Mouse (Mus musculus) lung, embryonic 14.5 days (tissue): ENCODE measurements around the gene B3gnt3. TPM values are rescaled to one million over a fixed set of nuclear protein-coding genes. Genes with fewer than 3 reads are reported as not detected.

Experiments used
- ATAC-seq: fragments of 200-750 bp; cut with Nextera tagmentation; 2 replicates; pipeline ENCODE4 v1.8.0; 2017; ENCODE audit warnings: mild to moderate bottlenecking, moderate TSS enrichment, moderate library complexity; ENCODE audit not compliant: insufficient read depth
- DNase-seq: peaks from one replicate; pipeline ENCODE4 v3.0.0-alpha.2; 2015
- H3K27ac ChIP-seq: fragments of 300-500 bp; sonication (generic); 2 replicates; pipeline ENCODE4 v1.5.1; 2014; ENCODE audit warnings: low read depth, mild to moderate bottlenecking, moderate library complexity
- H3K27me3 ChIP-seq: fragments of 300-500 bp; sonication (generic); 2 replicates; pipeline ENCODE4 v1.6.1; 2014; ENCODE audit warnings: low read length, control low read depth; ENCODE audit not compliant: insufficient read depth
- H3K36me3 ChIP-seq: fragments of 300-500 bp; sonication (generic); 2 replicates; pipeline ENCODE4 v1.6.1; 2014; ENCODE audit warnings: control low read depth; ENCODE audit not compliant: insufficient read depth
- H3K4me1 ChIP-seq: fragments of 300-500 bp; sonication (generic); 2 replicates; pipeline ENCODE4 v1.6.1; 2014; ENCODE audit warnings: antibody characterized with exemption, control low read depth; ENCODE audit not compliant: insufficient read depth
- H3K4me2 ChIP-seq: fragments of 300-500 bp; sonication (generic); 2 replicates; pipeline ENCODE4 v1.6.1; 2014; ENCODE audit warnings: mild to moderate bottlenecking
- H3K4me3 ChIP-seq: fragments of 300-500 bp; sonication (generic); 2 replicates; pipeline ENCODE4 v1.5.1; 2014; ENCODE audit warnings: low read depth, low read length
- H3K9ac ChIP-seq: fragments of 300-500 bp; sonication (generic); 2 replicates; pipeline ENCODE4 v1.6.1; 2014
- H3K9me3 ChIP-seq: fragments of 300-500 bp; sonication (generic); 2 replicates; pipeline ENCODE4 v1.6.1; 2016; ENCODE audit warnings: low read depth, low read length, control low read depth
- CTCF ChIP-seq: IDR thresholded peaks from 2 replicates; pipeline ENCODE4 v1.5.1; 2016; ENCODE audit warnings: antibody characterized with exemption, low read depth
- WGBS: fragments of 180-500 bp; shearing (Covaris S2); extraction: QIAGEN DNeasy Blood & Tissue Kit; methylation state at CpG from one replicate; pipeline ENCODE4 v1.1.7; 2014; 5-methylcytosine and 5-hydroxymethylcytosine counted together
- polyA plus RNA-seq: library from polyadenylated mRNA; unstranded; fragments of >200 nt; fragmentation: Nextera tagmentation; extraction: Ambion mirVana; gene quantifications from 2 replicates; pipeline ENCODE4 v1.2.1, GENCODE M21; 2014

Gene B3gnt3
- polyA plus RNA-seq, 1 experiment from 2014 or later = 2.3 TPM

- 49% methylated on average over 3 of the region's 3 CpGs for WGBS
- Histone ChIP-seq H3K27me3 (peaks cover 4% of the 10 kb centered on the region), H3K9me3 (no peaks in the 10 kb centered on the region), H3K27ac (no peak overlapping the region), H3K36me3 (no peaks in the 10 kb centered on the region), H3K4me1 (0 out of 2 replicates have a peak, but pooled peaks cover 5% of the 10 kb centered on the region), H3K4me3 (no peak overlapping the region), H3K9ac (no peak overlapping the region), H3K4me2 (no peak overlapping the region)
- no peak for ATAC-seq
- DNase-seq = peak; percentile 37
- peak; percentile 60 for TF ChIP-seq CTCF
Observed at GRCm38 (mm10) chr8:71731652-71732230, 30.2 kb upstream of the B3gnt3 start.

GRCm38 (mm10) chr8:71728826-71729620 is 27.4 kb upstream of the B3gnt3 start:
- H3K27me3 ChIP-seq = peaks cover 26% of the 10 kb centered on the region
- TF ChIP-seq CTCF = no peak
- 0 out of 2 replicates have a peak, but pooled peaks cover 5% of the 10 kb centered on the region for H3K4me1 ChIP-seq
- no peak overlapping the region for H3K9ac ChIP-seq
- H3K4me2 ChIP-seq = peak overlapping the region; percentile 58
- ATAC-seq = 0 out of 2 replicates have a peak, but pooled peaks have one; percentile 26
- H3K36me3 ChIP-seq = no peaks in the 10 kb centered on the region
- no peak for DNase-seq
- WGBS = 3% methylated on average over 14 of the region's 16 CpGs
- peak overlapping the region; percentile 14; the same call in 1 of the 2 replicates for H3K4me3 ChIP-seq
- no peak overlapping the region for H3K27ac ChIP-seq
- H3K9me3 ChIP-seq = no peaks in the 10 kb centered on the region

GRCm38 (mm10) chr8:71728240-71728785 is 26.7 kb upstream of the B3gnt3 start:
- Histone ChIP-seq H3K9ac (no peak overlapping the region), H3K27ac (no peak overlapping the region), H3K36me3 (no peaks in the 10 kb centered on the region), H3K4me3 (peak overlapping the region; percentile 14; the same call in 1 of the 2 replicates), H3K27me3 (peaks cover 26% of the 10 kb centered on the region), H3K4me1 (0 out of 2 replicates have a peak, but pooled peaks cover 5% of the 10 kb centered on the region), H3K4me2 (peak overlapping the region; percentile 58), H3K9me3 (no peaks in the 10 kb centered on the region)
- peak; percentile 45; the same call in 1 of the 2 replicates for ATAC-seq
- peak; percentile 47 for DNase-seq
- no peak for TF ChIP-seq CTCF
- 7% methylated on average over 20 of the region's 21 CpGs for WGBS

GRCm38 (mm10) chr8:71725122-71725924 is 23.7 kb upstream of the B3gnt3 start, which contains the start of gene Fcho1:
Gene Fcho1, minus strand, starts transcription at chr8:71725716.
- no peak within 1 kb of the TSS for H3K27ac ChIP-seq
- no peaks in the 10 kb centered on the region for H3K9me3 ChIP-seq
- peak; percentile 84 for DNase-seq
- H3K4me1 ChIP-seq = 0 out of 2 replicates have a peak, but pooled peaks cover 5% of the 10 kb centered on the region
- no peaks in the 10 kb centered on the region for H3K36me3 ChIP-seq
- H3K9ac ChIP-seq = peak within 1 kb of the TSS; percentile 46
- peak; percentile 82 for ATAC-seq
- under 1% methylated on average over 53 of the region's 54 CpGs for WGBS
- peak within 1 kb of the TSS; percentile 51 for H3K4me3 ChIP-seq
- TF ChIP-seq CTCF = no peak
- H3K4me2 ChIP-seq = peak within 1 kb of the TSS; percentile 72
- peaks cover 26% of the 10 kb centered on the region for H3K27me3 ChIP-seq

- no peaks in the 10 kb centered on the region for H3K9me3 ChIP-seq
- ATAC-seq (no peak), DNase-seq (no peak)
- H3K9ac ChIP-seq = no peak overlapping the region
- no peak overlapping the region for H3K27ac ChIP-seq
- 46% methylated on average over 4 of the region's 4 CpGs for WGBS
- TF ChIP-seq CTCF = no peak
- H3K4me1 ChIP-seq = 0 out of 2 replicates have a peak, but pooled peaks cover 5% of the 10 kb centered on the region
- no peaks in the 10 kb centered on the region for H3K36me3 ChIP-seq
- H3K27me3 ChIP-seq = peaks cover 26% of the 10 kb centered on the region
- no peak overlapping the region for H3K4me3 ChIP-seq
- H3K4me2 ChIP-seq = no peak overlapping the region
Observed at GRCm38 (mm10) chr8:71724389-71724788, 22.8 kb upstream of the B3gnt3 start.

- H3K9ac ChIP-seq = no peak overlapping the region
- no peak for TF ChIP-seq CTCF
- H3K36me3 ChIP-seq = no peaks in the 10 kb centered on the region
- no peak overlapping the region for H3K4me3 ChIP-seq
- H3K4me2 ChIP-seq = no peak overlapping the region
- DNase-seq (no peak), ATAC-seq (no peak)
- no peak overlapping the region for H3K27ac ChIP-seq
- 56% methylated on average over 14 of the region's 14 CpGs for WGBS
- H3K9me3 ChIP-seq = no peaks in the 10 kb centered on the region
- H3K27me3 ChIP-seq = peaks cover 22% of the 10 kb centered on the region
- no peaks in the 10 kb centered on the region for H3K4me1 ChIP-seq
Observed at GRCm38 (mm10) chr8:71723047-71723551, 21.5 kb upstream of the B3gnt3 start.
